Mouse (Mus musculus): ENCODE results near the gene Serpina3c.

The Serpina3c gene
- long read RNA-seq, experiment 1, partial matches to known transcripts: 0 of 1 reads
- long read RNA-seq, experiment 1, other reads (novel, unspliced or antisense): 1 of 1 reads
- long read RNA-seq, experiment 2, partial matches to known transcripts: 0 of 1 reads
- long read RNA-seq, experiment 2, other reads (novel, unspliced or antisense): 0 of 1 reads

- intact Hi-C loops (cut with DNase I): no loop called here
Measured at GRCm38 (mm10) chr12:104153656-104154055, at the start of gene Serpina3c. Gene Serpina3c (minus strand): TSS chr12:104153870.

DNA sequence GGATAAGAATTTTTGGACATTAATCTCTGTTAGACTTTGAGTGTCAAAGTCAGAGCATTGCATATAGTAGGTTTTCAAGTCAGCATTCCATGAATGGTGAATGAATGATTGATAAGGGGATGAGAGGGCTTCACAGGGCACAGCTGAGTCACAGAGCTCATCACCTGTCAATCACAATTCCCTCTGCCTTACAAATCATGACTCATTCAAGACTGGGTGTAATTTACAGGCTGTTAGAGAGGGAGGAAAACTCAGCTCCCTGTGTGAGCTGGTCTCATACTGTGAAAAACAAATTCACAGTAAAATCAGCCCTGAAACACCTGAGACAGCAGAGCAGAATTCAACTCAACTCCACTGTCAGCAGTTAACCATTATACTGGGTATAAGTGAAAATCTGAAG is 37.2 kb upstream of the Serpina3c start:
- intact Hi-C loops (cut with DNase I): no loop called here

DNA sequence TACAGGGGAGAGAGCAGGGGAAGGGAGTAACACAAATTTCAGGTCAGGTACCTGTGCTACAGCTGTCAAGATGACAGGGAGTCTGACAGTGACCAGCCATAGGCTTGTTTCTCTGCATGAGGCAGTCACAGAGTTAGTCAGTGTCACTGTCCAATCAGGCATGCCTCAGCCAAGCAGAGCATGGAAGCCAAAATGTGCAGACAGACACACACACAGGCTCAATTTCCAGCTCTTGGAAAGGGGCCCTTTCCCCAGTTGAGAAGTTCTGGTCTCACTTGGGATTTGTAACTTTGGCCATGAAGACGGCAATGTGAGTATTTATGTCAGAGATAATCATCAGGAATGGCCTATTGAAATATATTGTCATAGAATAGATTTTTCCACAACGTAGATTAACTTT is 35.6 kb upstream of the Serpina3c start:
- intact Hi-C loops (cut with DNase I): no loop called here

DNA sequence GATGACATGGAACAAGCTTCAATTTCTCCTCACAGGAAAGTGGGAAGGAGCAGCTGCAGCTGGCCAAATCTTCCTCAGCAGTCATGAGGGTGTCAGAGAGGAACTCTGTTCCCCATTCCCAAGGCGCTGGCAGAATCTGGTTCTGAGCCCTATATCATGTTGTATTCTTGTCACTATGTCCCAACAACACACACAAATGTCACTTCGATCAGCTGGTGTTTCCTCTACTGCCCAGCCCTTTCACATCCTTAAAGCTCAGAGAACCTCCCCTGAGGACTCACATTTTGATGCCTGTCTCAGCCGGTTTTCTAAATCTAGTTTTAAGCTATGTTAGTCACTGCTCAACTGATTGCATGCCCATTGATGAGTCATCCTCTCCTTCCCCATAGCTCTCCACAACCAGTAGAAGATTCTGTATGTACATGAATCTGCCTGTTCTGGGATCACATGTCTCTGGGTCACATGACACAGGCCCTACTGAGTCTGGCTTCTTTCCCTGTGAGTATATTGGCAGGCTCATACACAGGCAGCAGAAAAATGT is 32.4 kb upstream of the Serpina3c start:
- intact Hi-C loops (cut with DNase I): no loop called here

- intact Hi-C loops (cut with DNase I): no loop called here
Measured at GRCm38 (mm10) chr12:104185046-104185445, 31.4 kb upstream of the Serpina3c start.

DNA sequence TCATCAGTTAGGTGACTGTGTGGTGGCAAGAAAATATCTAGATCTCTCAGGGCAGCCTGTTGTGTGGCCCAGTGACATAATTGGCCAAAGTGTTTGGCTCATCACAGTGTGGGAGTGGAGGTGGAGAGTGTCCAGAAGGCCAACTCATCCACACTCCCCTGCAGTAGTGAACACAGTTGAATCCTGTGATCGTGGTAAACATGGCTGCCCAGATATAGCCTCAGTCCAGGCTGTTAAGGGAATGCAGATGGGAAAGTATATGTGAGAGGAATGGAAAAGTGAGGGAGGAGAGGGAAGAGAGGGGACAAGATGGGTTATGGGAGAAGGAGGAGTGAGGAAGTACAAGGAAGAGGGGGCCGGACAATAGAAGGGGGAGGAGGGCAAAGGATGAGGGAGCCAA is 25.3 kb upstream of the Serpina3c start:
- intact Hi-C loops (cut with DNase I): no loop called here

DNA sequence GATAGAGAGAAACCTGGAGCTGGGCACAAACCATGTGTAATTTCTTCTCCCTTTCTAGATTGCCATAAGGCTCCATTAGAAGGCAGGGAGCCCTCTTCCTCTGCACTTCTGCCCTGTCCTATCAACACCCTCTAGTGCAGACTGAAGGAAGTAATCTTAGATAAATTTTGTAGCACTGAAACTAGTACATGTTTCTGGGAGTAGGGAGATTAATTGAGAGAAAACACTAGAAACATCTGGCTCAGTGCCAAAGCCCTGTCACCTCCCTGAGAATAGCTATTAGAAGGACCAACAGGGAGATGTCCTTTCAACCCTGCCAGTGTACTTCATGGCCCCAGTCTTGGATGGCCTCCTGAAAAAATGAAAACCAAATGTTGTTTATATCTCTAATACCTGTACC is 24.9 kb upstream of the Serpina3c start:
- intact Hi-C loops (cut with DNase I): no loop called here

- intact Hi-C loops (cut with DNase I): no loop called here
Measured at GRCm38 (mm10) chr12:104175636-104176035, 22.0 kb upstream of the Serpina3c start.

DNA sequence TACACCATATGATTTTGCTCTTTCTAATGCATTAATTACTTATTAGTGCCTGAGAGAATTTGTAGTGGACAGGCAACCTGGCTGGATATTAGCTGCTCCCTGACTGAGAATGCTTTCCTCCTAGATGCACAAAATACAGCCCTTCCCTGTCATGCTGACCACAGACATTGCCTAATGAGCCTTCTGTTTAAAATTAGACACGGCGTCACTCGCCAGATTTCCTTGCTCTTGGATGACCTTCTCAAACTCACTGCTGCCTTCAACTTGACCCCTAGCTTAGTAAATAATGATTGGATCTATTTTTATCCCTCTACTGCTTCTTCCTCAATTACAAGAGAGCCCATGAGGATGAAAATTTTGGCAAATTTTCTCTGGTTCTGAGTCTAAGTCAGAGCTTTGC is 21.1 kb upstream of the Serpina3c start:
- intact Hi-C loops (cut with DNase I): no loop called here

- intact Hi-C loops (cut with DNase I): no loop called here
Measured at GRCm38 (mm10) chr12:104153041-104153645, 527 bp downstream of the Serpina3c start.

DNA sequence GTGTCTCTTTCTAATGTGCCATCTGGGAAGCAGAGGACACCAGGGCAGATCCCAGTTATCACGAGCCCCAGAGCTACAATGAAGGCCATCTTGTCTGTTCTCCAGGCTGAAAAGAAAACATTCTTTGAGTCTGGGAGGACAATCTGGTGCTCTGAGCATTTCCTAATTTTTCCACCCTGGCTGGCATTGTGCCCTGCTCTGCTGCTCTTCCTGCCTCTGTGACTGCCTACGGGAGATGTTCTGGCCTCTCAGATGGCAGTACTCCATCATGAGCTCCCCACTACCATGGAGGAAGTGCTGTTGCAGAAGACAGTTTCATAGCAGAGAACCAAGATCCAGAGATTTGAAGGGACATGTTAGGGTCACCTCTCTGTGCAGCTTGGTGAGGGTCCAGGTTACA is 1.7 kb downstream of the Serpina3c start:
- intact Hi-C loops (cut with DNase I): no loop called here

DNA sequence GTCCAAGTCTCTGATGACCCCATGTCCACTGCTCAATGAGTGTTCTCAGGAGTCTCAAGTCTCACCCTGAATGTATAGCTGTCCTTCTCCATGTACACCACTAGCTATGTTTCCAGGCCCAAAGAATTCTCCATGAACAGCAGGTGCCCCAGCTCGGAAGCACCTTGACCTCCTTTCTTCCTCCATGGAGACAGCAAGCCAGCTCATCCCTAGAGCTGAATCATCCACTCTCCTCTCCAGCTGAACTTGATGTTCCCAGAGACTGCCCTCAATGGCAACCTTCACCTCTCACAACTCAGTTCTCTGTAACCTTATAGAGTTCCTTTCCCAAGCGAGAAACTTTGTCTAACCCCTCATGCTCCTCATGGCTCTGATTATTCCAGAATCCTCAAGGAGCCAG is 8.1 kb downstream of the Serpina3c start:
- intact Hi-C loops (cut with DNase I): no loop called here

DNA sequence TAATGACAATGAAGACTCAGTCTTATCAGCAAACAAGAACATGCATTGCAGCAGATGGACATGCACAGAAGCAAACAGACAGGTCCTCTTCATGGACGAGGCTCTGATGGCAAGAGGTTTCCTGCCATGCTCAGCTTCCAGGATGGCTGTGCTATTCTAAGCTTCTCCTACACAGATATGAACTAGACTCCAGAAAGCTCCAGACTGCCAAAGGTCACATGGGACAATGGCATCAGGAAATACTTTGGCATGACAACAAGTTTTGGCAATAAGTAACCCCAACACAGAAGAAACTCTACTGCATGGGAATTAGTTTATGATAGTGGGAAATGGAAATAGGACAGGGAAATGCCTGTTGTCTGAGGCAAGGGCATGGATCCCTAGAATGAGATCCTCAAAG is 10.4 kb downstream of the Serpina3c start:
- intact Hi-C loops (cut with DNase I): no loop called here

DNA sequence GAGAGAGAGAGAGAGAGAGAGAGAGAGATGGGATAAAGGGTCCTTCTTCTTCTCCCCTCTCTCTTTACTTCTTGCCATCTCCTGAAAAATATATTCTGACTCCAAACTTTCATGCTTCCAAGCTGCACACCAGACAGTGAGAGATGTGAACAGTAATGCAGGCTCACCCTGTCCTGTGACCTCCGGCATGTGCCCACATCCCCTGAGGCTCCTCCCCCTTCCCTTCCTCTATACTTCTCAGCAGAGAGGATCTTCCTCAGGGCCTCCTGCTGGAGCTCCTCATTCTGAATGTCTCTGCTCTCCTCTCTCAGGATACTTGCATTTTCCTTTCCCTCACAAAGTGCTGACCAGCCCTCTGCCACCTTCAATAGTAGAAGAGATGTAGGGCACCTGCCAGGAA is 11.2 kb downstream of the Serpina3c start:
- intact Hi-C loops (cut with DNase I): no loop called here

- intact Hi-C loops (cut with DNase I): no loop called here
Measured at GRCm38 (mm10) chr12:104141506-104141905, 12.2 kb downstream of the Serpina3c start.

GRCm38 (mm10) chr12:104140543-104141103 is 13.0 kb downstream of the Serpina3c start:
- intact Hi-C loops (cut with DNase I): no loop called here

DNA sequence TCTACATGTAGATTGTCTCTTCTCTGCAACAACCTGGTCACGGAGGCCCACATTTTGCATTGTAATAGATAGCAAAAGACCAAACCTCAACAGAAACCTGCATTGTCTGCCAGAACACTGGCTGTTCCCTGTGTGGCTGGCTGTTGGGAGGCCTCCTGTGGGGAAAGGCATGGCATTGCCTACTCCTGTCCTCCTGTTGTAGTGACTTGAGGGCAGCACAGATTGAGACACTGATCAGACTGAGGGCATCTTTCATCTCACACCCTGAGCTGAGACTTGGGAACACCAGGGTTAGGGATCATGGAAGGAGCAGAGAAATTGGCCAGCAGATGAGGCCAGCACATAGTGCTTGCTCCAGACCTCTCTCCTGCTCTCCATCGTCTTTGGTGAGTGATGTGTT is 15.5 kb downstream of the Serpina3c start:
- intact Hi-C loops (cut with DNase I): no loop called here

- intact Hi-C loops (cut with DNase I): no loop called here
Measured at GRCm38 (mm10) chr12:104131041-104131440, 22.6 kb downstream of the Serpina3c start.

DNA sequence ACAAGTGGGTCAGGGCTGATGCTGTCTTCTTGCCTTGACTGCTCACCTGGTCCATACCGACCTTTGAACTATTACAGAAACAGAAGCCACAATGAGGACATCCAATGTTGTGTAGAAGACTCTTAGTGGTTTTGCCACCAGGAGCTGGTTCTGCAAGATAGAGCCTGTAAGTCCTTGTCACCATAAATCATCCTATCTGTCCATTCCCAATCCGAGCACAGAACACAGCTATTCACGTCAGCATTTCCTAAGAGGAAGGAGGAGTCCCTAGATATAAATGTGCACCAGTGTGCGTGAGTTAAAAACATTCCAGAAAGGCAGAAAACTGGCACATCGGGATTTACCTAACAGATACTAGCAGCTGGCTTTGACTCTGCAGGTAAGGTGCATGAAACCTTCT is 26.0 kb downstream of the Serpina3c start, which contains the start of gene Serpina3b:
Serpina3b (plus strand) TSS at position 301 of the 400 bp plus-strand sequence.
- intact Hi-C loops (cut with DNase I): no loop called here

DNA sequence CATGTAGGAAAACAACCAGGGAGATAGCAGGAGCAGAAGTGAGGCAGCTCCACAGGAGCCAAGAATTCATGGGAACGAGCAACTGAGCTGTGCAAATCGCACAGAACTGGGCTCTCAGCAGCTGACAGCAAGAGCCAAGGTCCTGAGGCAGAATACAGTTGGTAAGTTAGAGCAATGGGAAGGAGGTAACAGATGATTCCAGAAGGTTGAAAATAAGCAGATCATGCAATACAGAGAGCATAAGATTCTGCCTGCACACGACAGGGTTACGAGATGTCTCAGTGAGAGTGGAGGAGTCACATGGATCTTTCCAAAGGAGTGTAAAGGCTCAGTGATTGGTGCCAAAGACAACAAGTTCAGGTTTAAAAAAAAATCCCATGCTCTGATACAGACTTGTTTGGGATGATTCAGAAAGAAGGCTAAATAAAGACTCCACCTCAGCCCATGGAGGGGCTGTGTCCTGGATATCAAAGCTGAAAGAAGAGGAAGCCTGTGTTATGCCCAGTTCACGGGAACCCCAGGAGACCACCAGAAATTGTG is 28.6 kb downstream of the Serpina3c start:
- intact Hi-C loops (cut with DNase I): no loop called here

DNA sequence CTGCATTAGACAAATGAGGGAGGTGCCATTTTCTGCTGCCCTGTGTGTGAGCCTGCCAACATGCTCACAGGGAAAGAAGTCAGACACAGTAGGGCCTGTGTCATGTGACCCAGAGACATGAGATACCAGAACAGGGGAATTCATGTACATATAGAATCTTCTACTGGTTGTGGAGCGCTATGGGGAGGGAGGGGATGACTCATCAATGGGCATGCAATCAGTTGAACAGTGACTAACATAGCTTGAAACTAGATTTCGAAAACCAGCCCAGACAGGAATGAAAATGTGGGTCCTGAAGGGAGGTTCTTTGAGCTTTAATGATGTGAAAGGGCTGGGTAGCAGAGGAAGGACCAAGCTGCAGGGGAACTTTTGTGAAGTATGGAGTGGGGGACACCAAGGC is 29.7 kb downstream of the Serpina3c start:
- intact Hi-C loops (cut with DNase I): no loop called here

GRCm38 (mm10) chr12:104123097-104123496 is 30.6 kb downstream of the Serpina3c start:
- intact Hi-C loops (cut with DNase I): no loop called here
